Mouse (Mus musculus): ENCODE data around the gene Npepps. TPM values are rescaled to one million over a fixed set of nuclear protein-coding genes. Genes with fewer than 3 reads are reported as not detected.
"Not testable (repeated sequence)": the region's sequence is repeated elsewhere in the genome, so short reads cannot be mapped to it uniquely, and the experiment has no call there.

Npepps gene
- polyA plus RNA-seq, 1 experiment, result 23.1 TPM

GRCm38 (mm10) chr11:97314751-97315503 is 34.5 kb upstream of the Npepps start:
- no peak overlapping the region for H3K27ac ChIP-seq (ENCODE audit: insufficient read depth, low read depth, low read length)
- 44% methylated on average over 8 of the region's 8 CpGs for WGBS
- peaks cover 3% of the 10 kb centered on the region; the same call in 1 of the 2 replicates for H3K4me1 ChIP-seq (ENCODE audit: control insufficient read depth, insufficient read depth, low read length)
- H3K27me3 ChIP-seq (replicated peaks; ENCODE audit: control insufficient read depth, insufficient read depth, low read length), result no peaks in the 10 kb centered on the region
- H3K4me3 ChIP-seq (ENCODE audit: insufficient read depth, low read depth, low read length), result no peak overlapping the region
- DNase-seq, result no peak
- TF ChIP-seq POLR2A (IDR thresholded peaks at IDR 0.05; ENCODE audit: low read depth, low read length) (no peak), CTCF (conservative IDR thresholded peaks at IDR 0.05; ENCODE audit: insufficient read depth, insufficient read length, low read depth, low read length) (no peak)
- H3K36me3 ChIP-seq (ENCODE audit: control insufficient read depth, insufficient read depth, low read length), result no peaks in the 10 kb centered on the region

- H3K4me1 ChIP-seq (ENCODE audit: control insufficient read depth, insufficient read depth, low read length), result peaks cover 3% of the 10 kb centered on the region; the same call in 1 of the 2 replicates
- WGBS, result 91% methylated on average over 3 of the region's 3 CpGs
Measured at GRCm38 (mm10) chr11:97314110-97314509, 33.7 kb upstream of the Npepps start.

GRCm38 (mm10) chr11:97312871-97313270 is 32.4 kb upstream of the Npepps start:
- H3K27ac ChIP-seq (ENCODE audit: insufficient read depth, low read depth, low read length); H3K4me3 ChIP-seq (ENCODE audit: insufficient read depth, low read depth, low read length); H3K36me3 ChIP-seq (ENCODE audit: control insufficient read depth, insufficient read depth, low read length); H3K27me3 ChIP-seq (replicated peaks; ENCODE audit: control insufficient read depth, insufficient read depth, low read length); DNase-seq; H3K4me1 ChIP-seq (ENCODE audit: control insufficient read depth, insufficient read depth, low read length): not testable (repeated sequence)
- 93% methylated on average over 1 of the region's 1 CpGs for WGBS

More at GRCm38 (mm10) chr11:97314110-97314509, 33.7 kb upstream of the Npepps start:
- TF ChIP-seq CTCF (conservative IDR thresholded peaks at IDR 0.05; ENCODE audit: insufficient read depth, insufficient read length, low read depth, low read length) (no peak), POLR2A (IDR thresholded peaks at IDR 0.05; ENCODE audit: low read depth, low read length) (no peak)
- Histone ChIP-seq H3K36me3 (ENCODE audit: control insufficient read depth, insufficient read depth, low read length) (no peaks in the 10 kb centered on the region), H3K27ac (ENCODE audit: insufficient read depth, low read depth, low read length) (no peak overlapping the region), H3K27me3 (replicated peaks; ENCODE audit: control insufficient read depth, insufficient read depth, low read length) (no peaks in the 10 kb centered on the region), H3K4me3 (ENCODE audit: insufficient read depth, low read depth, low read length) (no peak overlapping the region)
- no peak for DNase-seq

- Histone ChIP-seq H3K36me3 (ENCODE audit: control insufficient read depth, insufficient read depth, low read length) (no peaks in the 10 kb centered on the region), H3K4me3 (ENCODE audit: insufficient read depth, low read depth, low read length) (peak overlapping the region; percentile 20; the same call in 1 of the 2 replicates), H3K4me1 (ENCODE audit: control insufficient read depth, insufficient read depth, low read length) (peaks cover 3% of the 10 kb centered on the region; the same call in 1 of the 2 replicates), H3K27ac (ENCODE audit: insufficient read depth, low read depth, low read length) (no peak overlapping the region), H3K27me3 (replicated peaks; ENCODE audit: control insufficient read depth, insufficient read depth, low read length) (no peaks in the 10 kb centered on the region)
- TF ChIP-seq POLR2A (IDR thresholded peaks at IDR 0.05; ENCODE audit: low read depth, low read length), result no peak
- peak; percentile 32; the same call in 1 of the 2 replicates for TF ChIP-seq CTCF (conservative IDR thresholded peaks at IDR 0.05; ENCODE audit: insufficient read depth, insufficient read length, low read depth, low read length)
- peak; percentile 35 for DNase-seq
- WGBS, result 8% methylated on average over 18 of the region's 18 CpGs
Measured at GRCm38 (mm10) chr11:97310895-97311631, 30.6 kb upstream of the Npepps start.

- Histone ChIP-seq H3K4me1 (ENCODE audit: control insufficient read depth, insufficient read depth, low read length) (peaks cover 3% of the 10 kb centered on the region; the same call in 1 of the 2 replicates), H3K27me3 (replicated peaks; ENCODE audit: control insufficient read depth, insufficient read depth, low read length) (no peaks in the 10 kb centered on the region), H3K36me3 (ENCODE audit: control insufficient read depth, insufficient read depth, low read length) (no peaks in the 10 kb centered on the region), H3K27ac (ENCODE audit: insufficient read depth, low read depth, low read length) (peak overlapping the region; percentile 33; the same call in 1 of the 2 replicates), H3K4me3 (ENCODE audit: insufficient read depth, low read depth, low read length) (peak overlapping the region; percentile 37)
- WGBS, result 1% methylated on average over 25 of the region's 25 CpGs
- TF ChIP-seq CTCF (conservative IDR thresholded peaks at IDR 0.05; ENCODE audit: insufficient read depth, insufficient read length, low read depth, low read length) (peak; percentile 86), POLR2A (IDR thresholded peaks at IDR 0.05; ENCODE audit: low read depth, low read length) (no peak)
- peak; percentile 87 for DNase-seq
Measured at GRCm38 (mm10) chr11:97309911-97310571, 29.6 kb upstream of the Npepps start.

- Histone ChIP-seq H3K27me3 (replicated peaks; ENCODE audit: control insufficient read depth, insufficient read depth, low read length) (no peaks in the 10 kb centered on the region), H3K4me1 (ENCODE audit: control insufficient read depth, insufficient read depth, low read length) (peaks cover 3% of the 10 kb centered on the region; the same call in 1 of the 2 replicates), H3K4me3 (ENCODE audit: insufficient read depth, low read depth, low read length) (peak overlapping the region; percentile 37), H3K36me3 (ENCODE audit: control insufficient read depth, insufficient read depth, low read length) (no peaks in the 10 kb centered on the region), H3K27ac (ENCODE audit: insufficient read depth, low read depth, low read length) (peak overlapping the region; percentile 33; the same call in 1 of the 2 replicates)
- no peak for TF ChIP-seq CTCF (conservative IDR thresholded peaks at IDR 0.05; ENCODE audit: insufficient read depth, insufficient read length, low read depth, low read length)
- no peak for TF ChIP-seq POLR2A (IDR thresholded peaks at IDR 0.05; ENCODE audit: low read depth, low read length)
- WGBS, result 5% methylated on average over 9 of the region's 9 CpGs
- DNase-seq, result peak; percentile 73
Measured at GRCm38 (mm10) chr11:97309451-97309836, 29.0 kb upstream of the Npepps start.
